Mouse (Mus musculus): ENCODE results near the gene Jdp2.
"Not testable (repeated sequence)": the region's sequence is repeated elsewhere in the genome, so short reads cannot be mapped to it uniquely, and the experiment has no call there.

Jdp2 gene

GRCm38 (mm10) chr12:85637932-85638331, 39.1 kb downstream of the Jdp2 start:
- DNase-seq (ENCODE audit: low read depth, low spot score), result no peak

- DNase-seq (ENCODE audit: low read depth, low spot score), result no peak
These were observed 39.9 kb downstream of the Jdp2 start for GRCm38 (mm10) chr12:85638541-85639325.

- DNase-seq (ENCODE audit: low read depth, low spot score), result no peak
These were observed 40.6 kb downstream of the Jdp2 start for GRCm38 (mm10) chr12:85639326-85640008.

- DNase-seq (ENCODE audit: low read depth, low spot score), result no peak
These were observed 42.2 kb downstream of the Jdp2 start for GRCm38 (mm10) chr12:85640852-85641563.

GRCm38 (mm10) chr12:85641564-85641931, 42.7 kb downstream of the Jdp2 start:
- DNase-seq (ENCODE audit: low read depth, low spot score), result no peak

GRCm38 (mm10) chr12:85643735-85644134, 44.9 kb downstream of the Jdp2 start:
- DNase-seq (ENCODE audit: low read depth, low spot score), result no peak

- no peak for DNase-seq (ENCODE audit: low read depth, low spot score)
These were observed 46.8 kb downstream of the Jdp2 start for GRCm38 (mm10) chr12:85645664-85646063.

- no peak for DNase-seq (ENCODE audit: low read depth, low spot score)
These were observed 48.5 kb downstream of the Jdp2 start for GRCm38 (mm10) chr12:85647346-85647745.

- DNase-seq (ENCODE audit: low read depth, low spot score), result no peak
These were observed 49.1 kb downstream of the Jdp2 start for GRCm38 (mm10) chr12:85647955-85648354.

- peak; percentile 16 for DNase-seq (ENCODE audit: low read depth, low spot score)
These were observed 60.5 kb downstream of the Jdp2 start for GRCm38 (mm10) chr12:85659319-85659718.

- no peak for DNase-seq (ENCODE audit: low read depth, low spot score)
These were observed 62.0 kb downstream of the Jdp2 start for GRCm38 (mm10) chr12:85660855-85661254.

GRCm38 (mm10) chr12:85662232-85662631, 63.4 kb downstream of the Jdp2 start:
- DNase-seq (ENCODE audit: low read depth, low spot score), result not testable (repeated sequence)

- DNase-seq (ENCODE audit: low read depth, low spot score), result peak; percentile 50
These were observed 64.1 kb downstream of the Jdp2 start for GRCm38 (mm10) chr12:85662896-85663295.

GRCm38 (mm10) chr12:85666112-85666511, 67.3 kb downstream of the Jdp2 start:
- DNase-seq (ENCODE audit: low read depth, low spot score), result no peak

- DNase-seq (ENCODE audit: low read depth, low spot score), result no peak
These were observed 68.2 kb downstream of the Jdp2 start for GRCm38 (mm10) chr12:85667071-85667470.

GRCm38 (mm10) chr12:85668696-85669095, 69.9 kb downstream of the Jdp2 start:
- DNase-seq (ENCODE audit: low read depth, low spot score), result no peak

GRCm38 (mm10) chr12:85670080-85670479, 71.3 kb downstream of the Jdp2 start:
- no peak for DNase-seq (ENCODE audit: low read depth, low spot score)

- DNase-seq (ENCODE audit: low read depth, low spot score), result no peak
These were observed 75.1 kb downstream of the Jdp2 start for GRCm38 (mm10) chr12:85673914-85674313.

GRCm38 (mm10) chr12:85679117-85679516, 80.3 kb downstream of the Jdp2 start:
- DNase-seq (ENCODE audit: low read depth, low spot score), result no peak

GRCm38 (mm10) chr12:85679808-85680207, 81.0 kb downstream of the Jdp2 start:
- no peak for DNase-seq (ENCODE audit: low read depth, low spot score)

GRCm38 (mm10) chr12:85682328-85682727, 83.5 kb downstream of the Jdp2 start:
- DNase-seq (ENCODE audit: low read depth, low spot score), result no peak
